Mouse (Mus musculus) forebrain, embryonic 14.5 days (tissue): ENCODE measurements around the gene Cks2. TPM values are rescaled to one million over a fixed set of nuclear protein-coding genes. Genes with fewer than 3 reads are reported as not detected.
A peak's percentile ranks its signal among the peaks of the same experiment; 100 is the strongest.

Experiments
- ATAC-seq: fragments of 200-750 bp; cut with Nextera tagmentation; 2 replicates; pipeline ENCODE4 v1.8.0; 2017; ENCODE audit warnings: mild to moderate bottlenecking, moderate library complexity
- DNase-seq: peaks from one replicate; pipeline ENCODE4 v3.0.0-alpha.2; 2015; ENCODE audit warnings: low spot score
- H3K27ac ChIP-seq: fragments of 300-500 bp; sonication (generic); 2 replicates; pipeline ENCODE4 v1.5.1; 2014; ENCODE audit warnings: low read depth, mild to moderate bottlenecking, control low read depth, low read length, moderate library complexity
- H3K27me3 ChIP-seq: fragments of 300-500 bp; sonication (generic); replicated peaks from 2 replicates; pipeline ENCODE4 v1.6.1; 2014; ENCODE audit warnings: low read length, control low read depth, mixed read lengths; ENCODE audit not compliant: control insufficient read depth, insufficient read depth
- H3K36me3 ChIP-seq: fragments of 300-500 bp; sonication (generic); 2 replicates; pipeline ENCODE4 v1.6.1; 2014; ENCODE audit warnings: low read length, control low read depth; ENCODE audit not compliant: control insufficient read depth, insufficient read depth
- H3K4me1 ChIP-seq: fragments of 300-500 bp; sonication (generic); 2 replicates; pipeline ENCODE4 v1.6.1; 2014; ENCODE audit warnings: antibody characterized with exemption, low read length, control low read depth; ENCODE audit not compliant: control insufficient read depth, insufficient read depth
- H3K4me2 ChIP-seq: fragments of 300-500 bp; sonication (generic); 2 replicates; pipeline ENCODE4 v1.6.1; 2014; ENCODE audit warnings: mild to moderate bottlenecking, control low read depth, low read length
- H3K4me3 ChIP-seq: fragments of 300-500 bp; sonication (generic); 2 replicates; pipeline ENCODE4 v1.5.1; 2014; ENCODE audit warnings: low read depth, low read length, control low read depth
- H3K9ac ChIP-seq: fragments of 300-500 bp; sonication (generic); 2 replicates; pipeline ENCODE4 v1.6.1; 2014; ENCODE audit warnings: mild to moderate bottlenecking, low read length, control low read depth, moderate library complexity
- H3K9me3 ChIP-seq: fragments of 300-500 bp; sonication (generic); replicated peaks from 2 replicates; pipeline ENCODE4 v1.6.1; 2016; ENCODE audit warnings: low read length, control low read depth, mixed read lengths; ENCODE audit not compliant: control insufficient read depth
- WGBS: fragments of 180-500 bp; shearing (Covaris S2); extraction: QIAGEN DNeasy Blood & Tissue Kit; methylation state at CpG from one replicate; pipeline ENCODE4 v1.1.7; 2014; 5-methylcytosine and 5-hydroxymethylcytosine counted together
- polyA plus RNA-seq: library from polyadenylated mRNA; unstranded; fragments of >200 nt; fragmentation: Nextera tagmentation; extraction: Ambion mirVana; gene quantifications from 2 replicates; pipeline ENCODE4 v1.2.1, GENCODE M21; 2014

The Cks2 gene
- polyA plus RNA-seq, 1 experiment from 2014 or later = 215 TPM

DNA sequence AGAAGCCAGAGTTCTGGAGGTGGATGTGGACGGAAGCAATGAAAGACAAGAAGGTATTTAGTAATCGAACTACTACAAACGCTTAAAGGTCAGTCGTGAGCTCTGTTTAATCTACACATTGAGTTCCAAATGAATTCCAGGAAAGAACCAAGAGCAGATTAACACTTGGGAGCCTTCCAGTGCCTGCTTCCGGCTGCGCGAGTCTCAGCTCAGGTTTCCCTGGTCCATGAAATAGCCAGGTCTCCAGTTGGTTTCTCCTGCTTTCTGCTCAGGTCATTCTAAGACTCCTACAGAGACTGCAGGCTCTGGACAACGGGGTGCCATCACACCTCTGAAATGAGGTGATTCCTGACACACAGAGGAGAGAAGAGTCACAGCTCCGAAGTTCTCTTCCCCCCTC lies 34.0 kb upstream of the Cks2 start:
- H3K9me3 ChIP-seq = no peaks in the 10 kb centered on the region
- ATAC-seq = no peak
- H3K27ac ChIP-seq = no peak overlapping the region
- WGBS = 14% methylated on average over 9 of the region's 9 CpGs
- no peaks in the 10 kb centered on the region for H3K36me3 ChIP-seq
- no peaks in the 10 kb centered on the region for H3K27me3 ChIP-seq
- no peak overlapping the region for H3K4me3 ChIP-seq
- peaks cover 4% of the 10 kb centered on the region; the same call in 1 of the 2 replicates for H3K4me1 ChIP-seq
- no peak overlapping the region for H3K9ac ChIP-seq
- no peak overlapping the region for H3K4me2 ChIP-seq
- no peak for DNase-seq

DNA sequence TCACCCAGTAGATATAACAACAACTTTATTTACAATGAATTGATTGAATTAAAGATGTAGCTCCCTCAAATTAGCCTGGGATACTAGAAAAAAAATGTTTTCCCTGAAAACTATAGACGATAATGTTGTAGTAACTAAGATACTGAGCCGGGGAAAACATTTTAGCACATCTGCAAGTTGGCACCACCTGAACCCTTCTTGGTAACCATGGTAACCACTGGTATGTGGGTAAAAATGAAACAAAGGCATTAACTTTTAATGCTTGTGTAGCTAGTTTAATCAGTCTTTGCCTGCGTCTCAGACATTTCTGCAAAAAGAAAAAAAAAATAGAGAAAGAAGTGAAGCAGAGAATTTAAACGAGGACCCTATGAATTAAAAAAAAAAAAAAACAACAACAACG lies 33.5 kb upstream of the Cks2 start:
- H3K9me3 ChIP-seq = no peaks in the 10 kb centered on the region
- no peak overlapping the region for H3K9ac ChIP-seq
- no peaks in the 10 kb centered on the region for H3K27me3 ChIP-seq
- H3K4me1 ChIP-seq = peaks cover 6% of the 10 kb centered on the region; the same call in 1 of the 2 replicates
- no peak overlapping the region for H3K27ac ChIP-seq
- no peaks in the 10 kb centered on the region for H3K36me3 ChIP-seq
- WGBS = 18% methylated on average over 5 of the region's 5 CpGs
- H3K4me2 ChIP-seq = no peak overlapping the region
- no peak overlapping the region for H3K4me3 ChIP-seq
- ATAC-seq (no peak), DNase-seq (peak; percentile 50)

DNA sequence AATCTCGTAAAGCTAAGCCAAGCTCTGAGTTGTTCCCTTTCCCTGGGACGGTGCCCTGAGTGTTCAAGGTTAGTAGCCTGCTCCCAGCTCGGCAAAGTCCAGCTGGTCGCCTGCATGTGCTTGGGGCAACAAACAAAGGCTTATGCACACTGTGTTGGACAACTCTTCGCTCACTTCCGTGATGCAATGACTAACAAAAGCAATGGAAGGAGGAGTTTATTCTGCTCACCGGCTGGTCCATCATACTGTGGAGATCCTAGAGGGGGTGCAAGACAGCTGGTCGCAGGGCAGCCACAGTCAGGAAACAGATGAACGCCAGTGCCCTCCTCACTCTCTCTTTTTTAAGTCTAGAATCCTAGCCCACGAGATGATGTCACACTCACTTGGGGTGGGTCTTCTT lies 29.2 kb upstream of the Cks2 start:
- H3K27ac ChIP-seq = no peak overlapping the region
- no peaks in the 10 kb centered on the region for H3K36me3 ChIP-seq
- DNase-seq (no peak), ATAC-seq (no peak)
- no peak overlapping the region for H3K4me3 ChIP-seq
- H3K4me2 ChIP-seq = no peak overlapping the region
- H3K9ac ChIP-seq = no peak overlapping the region
- 67% methylated on average over 10 of the region's 10 CpGs for WGBS
- H3K4me1 ChIP-seq = peaks cover 10% of the 10 kb centered on the region; the same call in 1 of the 2 replicates
- H3K9me3 ChIP-seq = no peaks in the 10 kb centered on the region
- no peaks in the 10 kb centered on the region for H3K27me3 ChIP-seq

GRCm38 (mm10) chr13:51616417-51617044 lies 28.5 kb upstream of the Cks2 start:
- H3K9ac ChIP-seq = no peak overlapping the region
- no peak overlapping the region for H3K4me3 ChIP-seq
- ATAC-seq (peak; percentile 83), DNase-seq (peak; percentile 89)
- no peaks in the 10 kb centered on the region for H3K36me3 ChIP-seq
- H3K4me1 ChIP-seq = peaks cover 6% of the 10 kb centered on the region; the same call in 1 of the 2 replicates
- WGBS = 4% methylated on average over 12 of the region's 12 CpGs
- peak overlapping the region; percentile 19; the same call in 1 of the 2 replicates for H3K4me2 ChIP-seq
- H3K27ac ChIP-seq = no peak overlapping the region
- no peaks in the 10 kb centered on the region for H3K9me3 ChIP-seq
- no peaks in the 10 kb centered on the region for H3K27me3 ChIP-seq

DNA sequence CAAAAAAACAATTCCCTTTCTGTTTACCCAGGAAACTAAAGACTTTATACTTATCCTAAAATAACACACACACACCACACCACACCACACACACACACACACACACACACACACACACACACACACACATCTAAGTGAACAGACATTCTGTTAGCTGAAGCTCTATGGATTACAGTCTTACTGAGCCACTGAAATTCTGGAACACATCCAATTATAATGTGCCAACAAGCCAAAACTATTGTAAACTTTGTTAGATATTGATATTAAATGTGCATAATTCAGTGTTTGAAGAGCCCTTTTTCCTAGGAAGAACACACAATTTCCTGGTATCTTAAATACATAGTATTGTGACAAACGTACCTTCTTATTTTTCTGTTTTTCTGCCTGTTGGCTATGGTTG lies 27.7 kb upstream of the Cks2 start:
- H3K4me3 ChIP-seq = no peak overlapping the region
- peaks cover 6% of the 10 kb centered on the region; the same call in 1 of the 2 replicates for H3K4me1 ChIP-seq
- ATAC-seq = peak; percentile 21; the same call in 1 of the 2 replicates
- no peaks in the 10 kb centered on the region for H3K27me3 ChIP-seq
- no peak overlapping the region for H3K4me2 ChIP-seq
- 41% methylated on average over 1 of the region's 1 CpGs for WGBS
- peak; percentile 62 for DNase-seq
- H3K9me3 ChIP-seq = no peaks in the 10 kb centered on the region
- no peak overlapping the region for H3K9ac ChIP-seq
- no peaks in the 10 kb centered on the region for H3K36me3 ChIP-seq
- no peak overlapping the region for H3K27ac ChIP-seq

DNA sequence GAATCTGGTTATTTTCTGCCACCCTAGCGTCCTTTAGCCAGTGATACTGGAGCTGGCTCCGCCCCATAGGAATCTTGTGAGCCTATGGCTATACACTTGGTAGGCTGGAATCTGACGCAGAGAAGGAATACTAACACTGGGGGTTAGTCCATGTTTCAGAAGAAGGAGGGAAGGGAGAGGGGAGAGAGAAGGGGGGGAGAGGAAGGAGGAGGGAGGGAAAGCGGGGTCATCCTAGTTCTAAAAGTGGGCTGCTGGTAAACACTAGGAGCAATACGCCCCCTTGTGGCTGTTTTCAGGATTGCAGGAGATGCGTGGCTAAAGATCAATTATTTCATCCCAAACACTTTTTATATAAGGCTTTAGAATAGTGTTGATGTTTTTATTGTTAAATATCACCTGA lies 27.2 kb upstream of the Cks2 start:
- no peak overlapping the region for H3K4me2 ChIP-seq
- no peaks in the 10 kb centered on the region for H3K36me3 ChIP-seq
- no peak overlapping the region for H3K27ac ChIP-seq

DNA sequence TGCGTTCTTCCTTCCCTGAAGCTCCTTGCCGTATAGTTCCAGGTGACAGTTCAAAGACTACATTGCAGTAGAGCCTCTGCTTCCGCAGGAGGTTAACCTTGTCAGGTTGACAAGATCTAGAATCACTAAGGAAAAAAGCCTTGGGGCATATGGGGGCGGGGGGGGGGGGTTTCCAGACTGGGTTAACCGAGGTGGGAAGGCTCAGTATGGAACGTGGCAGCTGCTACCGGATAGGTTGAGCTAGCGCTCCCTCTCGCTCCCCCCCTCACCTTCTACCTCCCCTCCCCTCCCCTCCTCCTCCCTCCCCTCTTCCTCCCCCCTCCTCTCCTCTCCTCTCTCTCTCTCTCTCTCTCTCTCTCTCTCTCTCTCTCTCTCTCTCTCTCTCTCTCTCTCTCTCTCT lies 26.4 kb upstream of the Cks2 start:
- Histone ChIP-seq H3K4me2 (no peak overlapping the region), H3K27me3 (no peaks in the 10 kb centered on the region), H3K27ac (no peak overlapping the region), H3K36me3 (no peaks in the 10 kb centered on the region), H3K9ac (no peak overlapping the region), H3K4me3 (no peak overlapping the region), H3K4me1 (peaks cover 6% of the 10 kb centered on the region; the same call in 1 of the 2 replicates), H3K9me3 (no peaks in the 10 kb centered on the region)
- no peak for DNase-seq
- WGBS = 32% methylated on average over 8 of the region's 9 CpGs
- ATAC-seq = no peak

More for the DNA sequence above, 27.2 kb upstream of the Cks2 start:
- H3K9me3 ChIP-seq = no peaks in the 10 kb centered on the region
- DNase-seq (peak; percentile 86), ATAC-seq (peak; percentile 65)
- H3K27me3 ChIP-seq = no peaks in the 10 kb centered on the region
- 15% methylated on average over 6 of the region's 6 CpGs for WGBS
- no peak overlapping the region for H3K4me3 ChIP-seq
- H3K9ac ChIP-seq = no peak overlapping the region
- peaks cover 6% of the 10 kb centered on the region; the same call in 1 of the 2 replicates for H3K4me1 ChIP-seq

- Histone ChIP-seq H3K36me3 (no peaks in the 10 kb centered on the region), H3K4me1 (no peaks in the 10 kb centered on the region), H3K4me3 (no peak overlapping the region), H3K27me3 (no peaks in the 10 kb centered on the region), H3K9ac (no peak overlapping the region), H3K27ac (no peak overlapping the region), H3K4me2 (no peak overlapping the region), H3K9me3 (no peaks in the 10 kb centered on the region)
- DNase-seq (no peak), ATAC-seq (no peak)
- WGBS = 91% methylated on average over 5 of the region's 5 CpGs
Observed at GRCm38 (mm10) chr13:51622626-51623025, 22.4 kb upstream of the Cks2 start.

GRCm38 (mm10) chr13:51623678-51624077 lies 21.4 kb upstream of the Cks2 start:
- no peak overlapping the region for H3K4me3 ChIP-seq
- 87% methylated on average over 2 of the region's 2 CpGs for WGBS
- no peaks in the 10 kb centered on the region for H3K27me3 ChIP-seq
- H3K36me3 ChIP-seq = no peaks in the 10 kb centered on the region
- H3K9ac ChIP-seq = no peak overlapping the region
- no peak overlapping the region for H3K27ac ChIP-seq
- H3K4me2 ChIP-seq = no peak overlapping the region
- ATAC-seq (no peak), DNase-seq (no peak)
- H3K4me1 ChIP-seq = no peaks in the 10 kb centered on the region
- H3K9me3 ChIP-seq = no peaks in the 10 kb centered on the region
